Comparison of ENCODE assay signal across 8 mouse cellular contexts in the genomic region with DNA sequence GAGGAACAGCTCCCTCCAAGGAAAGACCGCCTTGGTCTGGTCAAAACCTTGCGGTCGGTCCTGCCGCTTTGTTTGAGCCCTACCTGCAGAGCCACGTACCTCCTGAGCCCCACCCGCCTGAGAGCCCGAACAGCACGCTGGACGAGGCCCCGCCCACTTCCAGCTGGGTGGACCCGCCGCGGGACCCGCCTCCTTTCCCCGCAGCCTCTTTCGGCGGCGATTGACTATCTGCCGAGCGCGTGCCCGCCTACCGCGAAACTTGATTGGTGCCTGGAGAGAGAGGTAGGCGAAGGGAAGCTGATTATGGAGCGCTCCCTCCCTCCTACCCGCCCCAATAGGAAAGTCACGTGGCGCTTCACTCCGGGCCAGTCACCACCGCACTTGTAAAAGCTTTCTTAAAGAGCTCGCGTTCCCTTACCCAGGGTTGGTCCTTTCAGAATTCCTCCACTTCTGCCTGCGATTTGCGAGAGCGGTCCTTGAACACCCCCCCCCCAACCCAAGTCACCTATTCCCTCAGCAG. TPM values are rescaled to one million over a fixed set of nuclear protein-coding genes. Genes with fewer than 3 reads are reported as not detected.
A peak's percentile ranks its signal among the peaks of the same experiment; 100 is the strongest.
DNase-seq lines count a peak whose midpoint lies in the region; ATAC-seq lines count a peak whose summit lies in the region.

No protein-coding gene starts in this region.

- H3K4me1 ChIP-seq in heart, embryonic 14.5 days (ENCODE audit: control insufficient read depth in 2 of 2, insufficient read depth in 2 of 2, low read length in 2 of 2), result peaks cover 25 to 27% of the 10 kb centered on the region in 2 experiments
- peaks cover 73% of the 10 kb centered on the region for H3K4me1 ChIP-seq in liver, embryonic 13.5 days (replicated peaks)
- H3K4me1 ChIP-seq in stomach, embryonic 16.5 days (ENCODE audit: control insufficient read depth, insufficient read depth, low read length), result peaks cover 32% of the 10 kb centered on the region

- ATAC-seq in CD4-positive, CD25-positive, alpha-beta regulatory T cell, adult 4 months, result peak; percentile 87
- peak; percentile 92 for ATAC-seq in heart, embryonic 14.5 days (ENCODE audit: insufficient number of reproducible peaks, insufficient read depth, low FRiP score, low read depth)
- ATAC-seq in liver, embryonic 13.5 days (ENCODE audit: low read depth), result peak; percentile 91
- ATAC-seq in stomach, embryonic 16.5 days (ENCODE audit: insufficient read depth, low FRiP score), result peak; percentile 95

- no peaks in the 10 kb centered on the region for H3K9me3 ChIP-seq in heart, embryonic 14.5 days (ENCODE audit: control insufficient read depth, low read length)
- H3K9me3 ChIP-seq in liver, embryonic 13.5 days (replicated peaks), result no peaks in the 10 kb centered on the region
- H3K9me3 ChIP-seq in stomach, embryonic 16.5 days (replicated peaks; ENCODE audit: control insufficient read depth, low read length), result no peaks in the 10 kb centered on the region

- H3K4me2 ChIP-seq in heart, embryonic 14.5 days (ENCODE audit: low read length), result peak overlapping the region; percentile 85
- H3K4me2 ChIP-seq in liver, embryonic 13.5 days, result peak overlapping the region; percentile 95
- H3K4me2 ChIP-seq in stomach, embryonic 16.5 days (ENCODE audit: low read depth, low read length), result peak overlapping the region; percentile 97

- peak overlapping the region; percentile 96 for H3K9ac ChIP-seq in heart, embryonic 14.5 days (ENCODE audit: low read length)
- H3K9ac ChIP-seq in liver, embryonic 13.5 days, result peak overlapping the region; percentile 89
- H3K9ac ChIP-seq in stomach, embryonic 16.5 days (ENCODE audit: low read length), result peak overlapping the region; percentile 97

- no peaks in the 10 kb centered on the region for H3K27me3 ChIP-seq in heart, embryonic 14.5 days (ENCODE audit: control insufficient read depth, insufficient read depth, low read length)
- H3K27me3 ChIP-seq in liver, embryonic 13.5 days, result peaks cover 29% of the 10 kb centered on the region
- H3K27me3 ChIP-seq in stomach, embryonic 16.5 days (ENCODE audit: control insufficient read depth, insufficient read depth, low read length), result no peaks in the 10 kb centered on the region

- peak overlapping the region; percentile 93 to 96 for H3K27ac ChIP-seq in heart, embryonic 14.5 days (replicated peaks in 1 of 2; ENCODE audit: control insufficient read depth in 1 of 2, insufficient read depth in 1 of 2, low read depth in 2 of 2, low read length in 2 of 2)
- peak overlapping the region; percentile 88 for H3K27ac ChIP-seq in liver, embryonic 13.5 days
- peak overlapping the region; percentile 96 for H3K27ac ChIP-seq in stomach, embryonic 16.5 days (ENCODE audit: low read length)

- DNase-seq in c-Kit-negative CD71-positive TER-119-positive erythroid progenitor cells, embryonic 14.5 days (ENCODE audit: low read depth, low spot score), result peak; percentile 88
- DNase-seq in fibroblast of lung, adult 2 months (ENCODE audit: low read depth), result peak; percentile 95
- peak; percentile 99 for DNase-seq in kidney, postnatal 14 days
- DNase-seq in liver, embryonic 13.5 days, result peak; percentile 98
- peak; percentile 99 for DNase-seq in neural tube, embryonic 10.5 days (ENCODE audit: extremely low spot score, low spot score)

- WGBS in heart, embryonic 14.5 days, result under 1% methylated on average over 36 of the region's 36 CpGs
- WGBS in liver, embryonic 13.5 days (ENCODE audit: insufficient replicate concordance), result under 1% methylated on average over 36 of the region's 36 CpGs
- under 1% methylated on average over 36 of the region's 36 CpGs for WGBS in stomach, embryonic 16.5 days

- peak overlapping the region; percentile 73 to 89 for H3K4me3 ChIP-seq in heart, embryonic 14.5 days (ENCODE audit: control insufficient read depth in 1 of 2, insufficient read depth in 1 of 2, low read depth in 1 of 2, low read length in 2 of 2)
- peak overlapping the region; percentile 82 for H3K4me3 ChIP-seq in liver, embryonic 13.5 days (replicated peaks)
- H3K4me3 ChIP-seq in stomach, embryonic 16.5 days (replicated peaks; ENCODE audit: low read length), result peak overlapping the region; percentile 87

- peaks cover 19% of the 10 kb centered on the region for H3K36me3 ChIP-seq in heart, embryonic 14.5 days (ENCODE audit: control insufficient read depth, insufficient read depth, low read length)
- H3K36me3 ChIP-seq in liver, embryonic 13.5 days, result peaks cover 20% of the 10 kb centered on the region
- 0 out of 2 replicates have a peak, but pooled peaks cover 2% of the 10 kb centered on the region for H3K36me3 ChIP-seq in stomach, embryonic 16.5 days (ENCODE audit: control insufficient read depth, insufficient read depth, low read length)

RNA-seq across cellular contexts. Expression of a gene that starts 0.8 kb away (rescaled TPM):
- polyA plus RNA-seq in CD4-positive, CD25-positive, alpha-beta regulatory T cell, adult 4 months (2017; shearing (Covaris generic)), result 10 to 100 TPM; 16.2 to 21.1 TPM
- 16.4 and 19.8 TPM in 2 replicates for polyA plus RNA-seq in heart, embryonic 14.5 days (2014; fragmentation: Nextera tagmentation; extraction: Ambion mirVana)
- polyA plus RNA-seq in liver, embryonic 13.5 days (2015; fragmentation: Nextera tagmentation; extraction: Ambion mirVana), result 3.8 and 4.1 TPM in 2 replicates
- 14.2 and 14.5 TPM in 2 replicates for polyA plus RNA-seq in stomach, embryonic 16.5 days (2015; fragmentation: Nextera tagmentation; extraction: Ambion mirVana)

Comparison
In these comparisons a context has a peak if more than half of its experiments do, and no peak if none do; other contexts are left out.
1. Peak in every context shown above with its lines: DNase-seq, ATAC-seq, H3K4me3 ChIP-seq and H3K27ac ChIP-seq.